Mouse (Mus musculus): Measurements from ENCODE around the gene Prdm1.
A peak's percentile ranks its signal among the peaks of the same experiment; 100 is the strongest.

Prdm1 gene

GRCm38 (mm10) chr10:44492815-44493525 is 35.3 kb downstream of the Prdm1 start:
- no peak for DNase-seq (ENCODE audit: low spot score)

- no peak for DNase-seq (ENCODE audit: low spot score)
Measured at GRCm38 (mm10) chr10:44490899-44491422, 37.3 kb downstream of the Prdm1 start.

DNA sequence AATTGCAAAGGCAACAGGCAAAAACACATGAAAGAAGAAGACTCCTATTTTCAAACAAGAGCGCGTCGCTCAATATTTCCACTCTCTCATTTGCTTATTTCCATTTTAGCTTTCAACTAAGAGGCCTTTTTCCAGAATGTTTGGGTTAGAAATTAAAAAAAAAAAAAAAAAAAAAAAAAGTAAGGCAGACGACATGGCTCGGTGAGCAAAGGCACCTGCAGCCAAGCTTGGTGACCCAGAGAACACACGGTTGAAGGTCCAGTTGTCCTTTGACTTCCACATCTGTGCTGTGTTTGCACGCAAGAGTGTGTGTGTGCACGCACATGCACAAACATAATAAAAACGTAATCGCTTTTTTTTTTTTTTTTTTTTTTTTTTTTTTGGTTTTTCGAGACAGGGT is 41.2 kb downstream of the Prdm1 start:
- DNase-seq (ENCODE audit: low spot score): no peak

DNA sequence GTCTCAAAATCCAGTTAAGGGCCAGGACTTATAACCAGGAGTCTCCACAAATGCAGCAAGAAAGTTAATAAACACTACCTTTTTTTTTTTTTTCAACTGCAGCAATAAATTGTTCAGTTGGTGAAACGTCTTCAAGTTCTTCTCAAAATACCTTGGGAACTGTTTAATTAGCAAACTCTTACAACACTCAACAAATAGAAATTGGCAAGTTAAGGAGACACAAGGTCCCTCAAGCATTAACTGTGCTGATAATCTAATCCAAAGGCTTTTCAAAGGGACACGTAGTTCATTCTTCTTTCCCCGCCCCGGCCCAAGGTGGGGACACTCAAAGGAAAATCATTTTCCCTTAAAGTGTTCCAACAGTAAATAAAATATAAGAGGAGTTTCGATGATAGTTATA is 44.2 kb downstream of the Prdm1 start:
- no peak for DNase-seq (ENCODE audit: low spot score)

DNA sequence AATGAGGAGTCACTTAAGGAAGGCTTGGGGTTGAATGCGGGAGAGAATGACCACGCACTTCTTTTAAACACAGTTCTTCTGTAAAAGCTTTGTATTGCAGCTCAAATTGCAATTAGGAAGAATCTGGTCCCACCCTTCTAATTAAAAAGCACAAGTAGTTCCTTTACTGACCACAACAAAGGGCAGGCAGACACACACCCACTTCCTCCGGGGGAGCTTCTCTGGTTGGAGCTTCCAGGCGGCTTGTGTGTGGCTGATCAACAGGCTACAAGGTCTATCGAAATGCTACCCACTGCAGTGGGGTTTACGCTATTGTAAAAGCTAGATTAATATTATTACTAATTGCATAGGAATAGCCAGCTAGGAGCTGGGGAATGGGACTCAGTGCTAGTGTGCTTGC is 45.2 kb downstream of the Prdm1 start:
- DNase-seq (ENCODE audit: low spot score): no peak

GRCm38 (mm10) chr10:44481379-44481778 is 46.9 kb downstream of the Prdm1 start:
- DNase-seq (ENCODE audit: low spot score): no peak

DNA sequence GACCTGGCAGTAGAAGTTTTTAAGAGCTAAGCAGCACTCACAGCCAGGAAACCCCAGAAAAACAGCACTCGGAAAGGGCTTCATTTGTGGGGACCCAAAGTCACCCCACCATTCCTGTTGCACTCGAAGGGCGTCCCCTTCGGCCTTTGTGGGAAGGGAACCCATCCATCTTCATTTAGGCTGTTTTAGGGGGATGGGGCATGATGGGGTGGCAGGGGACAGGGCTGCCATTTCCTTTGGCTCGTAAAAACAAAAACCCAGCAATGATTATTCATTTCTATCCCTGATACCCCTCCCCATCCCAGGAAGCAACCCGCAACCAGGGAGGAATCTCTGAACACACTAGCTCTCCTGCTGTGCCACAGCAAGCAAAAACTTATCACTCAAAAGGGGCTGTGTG is 49.0 kb downstream of the Prdm1 start:
- DNase-seq (ENCODE audit: low spot score): no peak

- DNase-seq (ENCODE audit: low spot score): no peak
Measured at GRCm38 (mm10) chr10:44478091-44478490, 50.2 kb downstream of the Prdm1 start.

- no peak for DNase-seq (ENCODE audit: low spot score)
Measured at GRCm38 (mm10) chr10:44477240-44477639, 51.1 kb downstream of the Prdm1 start.

DNA sequence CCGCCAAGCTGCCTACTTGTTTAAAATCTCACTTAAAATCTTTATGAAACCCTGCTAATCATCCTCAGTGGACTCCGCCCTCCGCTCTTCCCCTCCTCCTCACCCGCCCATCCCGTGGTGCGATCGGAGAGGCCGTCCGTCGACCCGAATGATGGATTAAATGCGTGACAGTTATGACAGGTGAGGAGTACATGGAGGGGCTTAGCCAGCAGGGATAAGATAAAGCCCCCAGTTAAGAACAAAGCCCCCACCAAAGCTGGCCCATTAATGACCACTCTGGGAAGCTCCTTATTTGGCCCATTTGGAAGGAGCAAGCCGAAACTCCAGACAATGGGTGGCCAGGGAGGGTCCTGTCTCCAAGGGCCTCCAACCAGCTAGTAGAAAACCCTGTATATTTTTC is 51.8 kb downstream of the Prdm1 start:
- no peak for DNase-seq (ENCODE audit: low spot score)

- DNase-seq (ENCODE audit: low spot score): no peak
Measured at GRCm38 (mm10) chr10:44475376-44475775, 52.9 kb downstream of the Prdm1 start.

DNA sequence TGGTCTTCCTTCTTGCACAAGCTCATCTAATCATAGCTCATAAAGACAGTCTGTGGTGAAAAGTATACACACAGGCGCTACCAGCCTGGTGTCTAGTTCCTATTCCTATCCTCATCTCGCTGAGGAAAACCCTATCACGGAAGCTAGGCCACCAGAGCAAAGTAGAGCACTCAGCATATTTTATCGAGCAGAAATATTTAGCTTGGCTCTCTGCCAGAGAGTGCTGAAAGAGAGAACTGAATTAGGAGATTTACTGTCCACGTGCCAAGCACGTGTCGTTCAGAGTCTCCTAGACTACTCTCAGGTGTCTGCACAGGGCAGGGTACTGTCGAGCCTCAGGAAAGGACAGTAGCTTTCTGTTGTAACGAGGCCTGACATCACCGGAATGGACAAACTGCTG is 54.0 kb downstream of the Prdm1 start:
- DNase-seq (ENCODE audit: low spot score): peak; percentile 56

- DNase-seq (ENCODE audit: low spot score): no peak
Measured at GRCm38 (mm10) chr10:44465618-44466017, 62.7 kb downstream of the Prdm1 start.

GRCm38 (mm10) chr10:44464563-44464962 is 63.7 kb downstream of the Prdm1 start:
- DNase-seq (ENCODE audit: low spot score): no peak

DNA sequence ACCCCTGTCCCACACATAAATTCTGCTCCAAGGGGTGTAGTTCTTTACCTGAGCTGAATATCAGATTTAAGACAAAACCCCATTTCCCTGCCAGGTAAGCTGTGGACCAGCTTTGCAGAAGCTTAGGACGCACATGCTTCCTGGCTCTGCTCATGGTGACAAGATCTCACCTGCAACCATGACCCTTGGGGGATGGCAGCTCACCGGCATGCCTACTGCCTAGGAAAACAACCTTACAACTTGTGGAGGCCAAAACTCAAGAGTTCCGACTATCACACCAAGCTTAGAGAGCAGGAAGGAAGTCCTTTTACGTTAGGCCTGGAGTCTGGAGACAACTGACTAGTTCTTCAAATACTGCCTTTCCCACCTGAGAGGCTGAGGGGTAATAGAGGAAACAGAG is 64.4 kb downstream of the Prdm1 start:
- no peak for DNase-seq (ENCODE audit: low spot score)

- DNase-seq (ENCODE audit: low spot score): no peak
Measured at GRCm38 (mm10) chr10:44462351-44462750, 66.0 kb downstream of the Prdm1 start.

- DNase-seq (ENCODE audit: low spot score): no peak
Measured at GRCm38 (mm10) chr10:44461063-44461462, 67.2 kb downstream of the Prdm1 start.

- DNase-seq (ENCODE audit: low spot score): peak; percentile 35
Measured at GRCm38 (mm10) chr10:44460095-44460810, 68.0 kb downstream of the Prdm1 start.

GRCm38 (mm10) chr10:44459321-44460000 is 68.8 kb downstream of the Prdm1 start:
- no peak for DNase-seq (ENCODE audit: low spot score)

GRCm38 (mm10) chr10:44458534-44459315 is 69.6 kb downstream of the Prdm1 start:
- no peak for DNase-seq (ENCODE audit: low spot score)

- DNase-seq (ENCODE audit: low spot score): no peak
Measured at GRCm38 (mm10) chr10:44457791-44458533, 70.3 kb downstream of the Prdm1 start.

Data from adipocyte (in vitro differentiated cells).